Mouse (Mus musculus): ENCODE data around the gene Lce3c.

The Lce3c gene

GRCm38 (mm10) chr3:92944186-92944585 is at the start of gene Lce3c:
TSS of gene Lce3c (plus strand) at chr3:92944486.
- no peak for DNase-seq

- DNase-seq: no peak
These were observed 49.8 kb upstream of the Lce3c start for GRCm38 (mm10) chr3:92894489-92894888.

GRCm38 (mm10) chr3:92902992-92903391 is 41.3 kb upstream of the Lce3c start:
- DNase-seq: peak; percentile 65

GRCm38 (mm10) chr3:92903640-92904039 is 40.6 kb upstream of the Lce3c start:
- DNase-seq: no peak

- no peak for DNase-seq
These were observed 39.1 kb upstream of the Lce3c start for GRCm38 (mm10) chr3:92905182-92905581.

GRCm38 (mm10) chr3:92907571-92907970 is 36.7 kb upstream of the Lce3c start:
- DNase-seq: peak; percentile 26

- peak; percentile 31 for DNase-seq
These were observed 23.9 kb upstream of the Lce3c start for GRCm38 (mm10) chr3:92920364-92920763.

- DNase-seq: no peak
These were observed 18.2 kb upstream of the Lce3c start, which contains the start of gene Lce3a for GRCm38 (mm10) chr3:92926130-92926529. TSS of gene Lce3a (minus strand) at chr3:92926230.

GRCm38 (mm10) chr3:92932679-92933078 is 11.6 kb upstream of the Lce3c start, which contains the start of gene Lce3b:
TSS of gene Lce3b (plus strand) at chr3:92932979.
- no peak for DNase-seq

GRCm38 (mm10) chr3:92957090-92957489 is 12.8 kb downstream of the Lce3c start, which contains the start of gene Lce3d:
TSS of gene Lce3d (plus strand) at chr3:92957390.
- no peak for DNase-seq

GRCm38 (mm10) chr3:92966761-92967160 is 22.5 kb downstream of the Lce3c start, which contains the start of gene Lce3e:
TSS of gene Lce3e (plus strand) at chr3:92967061.
- DNase-seq: no peak

GRCm38 (mm10) chr3:92978484-92978883 is 34.2 kb downstream of the Lce3c start:
- no peak for DNase-seq

GRCm38 (mm10) chr3:92991926-92992325 is 47.6 kb downstream of the Lce3c start, which contains the start of gene Lce3f:
TSS of gene Lce3f (plus strand) at chr3:92992226.
- DNase-seq: no peak
